Mouse (Mus musculus): ENCODE measurements around the gene Foxf2. TPM values are rescaled to one million over a fixed set of nuclear protein-coding genes. Genes with fewer than 3 reads are reported as not detected.

Gene Foxf2
- total RNA-seq, 4 experiments from 2014 or later, result 3.7 to 5.1 (median 4.6) TPM

GRCm38 (mm10) chr13:31624966-31625332 lies 667 bp upstream of the Foxf2 start:
- DNase-seq (ENCODE audit: low spot score in 2 of 2), result no peak

GRCm38 (mm10) chr13:31626183-31626801 lies 676 bp downstream of the Foxf2 start:
- DNase-seq (ENCODE audit: low spot score in 2 of 2), result no peak

DNA sequence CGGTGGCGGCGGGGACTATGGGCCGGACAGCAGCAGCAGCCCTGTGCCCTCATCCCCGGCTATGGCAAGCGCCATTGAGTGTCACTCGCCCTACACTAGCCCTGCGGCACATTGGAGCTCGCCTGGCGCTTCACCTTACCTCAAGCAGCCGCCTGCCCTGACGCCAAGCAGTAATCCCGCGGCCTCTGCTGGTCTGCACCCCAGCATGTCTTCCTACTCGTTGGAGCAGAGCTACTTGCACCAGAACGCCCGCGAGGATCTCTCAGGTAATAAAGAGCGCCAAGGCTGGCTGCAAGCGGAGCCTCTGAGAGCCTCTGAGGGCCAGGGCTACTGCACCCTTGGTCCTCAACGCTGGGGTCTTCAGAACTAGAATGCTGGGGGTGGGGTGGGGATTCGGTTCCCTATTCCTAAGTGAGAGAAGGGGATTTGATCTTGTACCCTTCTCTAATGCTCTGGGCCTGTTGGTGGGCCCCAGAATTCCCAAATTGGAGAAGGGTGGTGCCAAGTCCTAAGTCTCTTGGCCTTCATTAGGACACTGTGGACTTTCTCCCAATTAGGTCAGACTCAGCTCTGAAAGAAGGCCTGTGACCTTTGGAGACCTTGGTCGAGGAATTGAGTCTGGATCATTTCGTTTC lies 1.5 kb downstream of the Foxf2 start:
- DNase-seq (ENCODE audit: low spot score in 2 of 2), result no peak

DNA sequence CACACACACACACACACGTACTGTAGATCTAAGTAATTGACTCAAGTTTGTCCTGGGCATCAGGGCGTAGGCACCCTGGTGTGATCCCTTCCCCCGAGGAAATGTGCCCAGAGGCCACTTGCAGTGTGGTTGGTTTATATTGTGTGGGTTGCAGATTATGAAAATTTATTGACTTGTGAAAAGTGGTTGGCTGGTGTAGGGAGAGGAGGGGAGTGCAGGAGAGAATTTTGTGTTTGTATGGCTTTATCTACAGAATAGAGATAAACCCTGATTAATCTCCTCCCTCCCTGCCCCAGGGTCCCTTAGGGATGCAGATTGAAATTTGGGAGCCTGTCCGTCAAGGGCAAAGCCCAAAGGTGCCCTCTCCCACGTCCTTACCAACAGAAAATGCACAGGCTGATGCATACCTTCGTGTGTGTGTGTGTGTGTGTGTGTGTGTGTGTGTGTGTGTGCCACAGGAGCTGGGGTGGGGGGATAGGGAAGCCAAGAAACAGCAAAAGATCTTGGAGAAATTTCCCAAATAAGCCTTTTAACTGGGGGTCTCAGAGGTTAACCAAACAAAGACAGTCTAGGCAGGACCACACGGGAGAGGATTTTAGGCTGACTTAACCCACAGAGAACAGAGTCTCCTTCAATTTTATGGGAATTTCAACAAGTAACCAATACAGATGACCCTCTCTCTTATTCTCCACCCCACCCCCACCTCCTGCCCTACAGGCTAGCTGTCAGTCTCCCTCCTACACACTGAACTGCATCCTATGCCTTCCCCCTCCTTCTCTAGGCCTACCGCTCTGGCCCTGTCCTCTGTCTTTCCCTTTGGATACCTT lies 2.5 kb downstream of the Foxf2 start:
- DNase-seq (ENCODE audit: low spot score in 2 of 2), result no peak

GRCm38 (mm10) chr13:31628691-31629180 lies 3.1 kb downstream of the Foxf2 start:
- DNase-seq (ENCODE audit: low spot score in 2 of 2), result no peak

- no peak for DNase-seq (ENCODE audit: low spot score in 2 of 2)
Observed at GRCm38 (mm10) chr13:31629321-31629851, 3.8 kb downstream of the Foxf2 start.

DNA sequence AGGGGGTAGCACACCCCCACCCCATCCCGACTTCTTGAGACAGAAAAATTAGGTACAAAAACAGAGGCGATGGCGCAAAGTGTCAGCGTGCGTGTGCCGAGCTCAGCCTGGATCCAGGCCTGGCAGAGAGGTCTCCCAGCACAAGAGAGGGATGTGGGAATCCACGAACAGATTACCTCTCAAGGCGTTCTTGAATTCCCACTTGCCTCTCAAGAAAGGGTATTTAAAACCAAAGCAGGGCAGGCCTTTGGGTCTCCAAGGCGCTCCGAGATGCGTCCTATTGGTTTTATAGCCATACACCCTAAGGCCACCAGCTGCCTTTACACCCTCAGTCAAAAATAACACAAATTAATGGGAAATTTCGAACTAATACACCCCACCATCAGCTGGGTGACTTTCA lies 4.4 kb downstream of the Foxf2 start:
- DNase-seq (ENCODE audit: low spot score in 2 of 2), result no peak

- no peak for DNase-seq (ENCODE audit: low spot score in 2 of 2)
Observed at GRCm38 (mm10) chr13:31630551-31630950, 4.9 kb downstream of the Foxf2 start.

DNA sequence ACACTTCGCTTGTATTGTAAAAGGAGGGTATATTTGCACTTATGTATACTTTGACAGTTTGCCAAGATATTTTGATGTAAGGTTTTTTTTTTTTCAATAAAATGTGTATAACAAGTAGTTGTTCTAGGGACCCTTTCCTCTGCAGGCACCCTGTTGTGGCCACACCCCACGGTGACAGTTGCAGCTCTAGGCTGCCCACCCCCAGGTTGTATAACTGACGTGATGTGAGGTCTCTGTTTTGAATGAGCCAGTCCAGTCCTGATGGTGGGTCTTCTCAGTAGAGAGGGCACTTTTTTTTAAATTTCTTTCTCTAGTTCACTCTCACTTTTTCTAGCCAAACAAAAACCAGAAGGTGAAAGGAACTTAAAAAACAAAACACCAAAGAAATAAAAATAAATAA lies 5.7 kb downstream of the Foxf2 start:
- no peak for DNase-seq (ENCODE audit: low spot score in 2 of 2)

DNA sequence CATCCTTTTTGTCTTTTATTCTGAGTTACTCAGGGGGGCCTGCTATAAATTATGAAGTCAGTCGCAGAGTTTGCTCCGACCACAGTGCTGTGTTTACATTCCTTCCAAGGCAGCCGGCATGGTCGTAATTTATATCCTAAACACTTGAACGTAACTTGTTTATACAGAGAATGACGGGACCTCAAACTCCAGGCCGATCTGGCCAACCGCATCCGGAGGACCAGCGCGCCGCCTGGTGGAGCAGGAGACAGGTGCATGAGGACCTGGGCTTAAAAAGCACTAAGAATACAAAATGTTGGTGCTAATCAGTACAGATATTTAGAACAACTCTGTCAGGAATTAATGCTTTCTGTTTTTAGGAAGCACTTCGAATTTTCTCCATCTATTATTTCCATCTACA lies 6.8 kb downstream of the Foxf2 start:
- DNase-seq (ENCODE audit: low spot score in 2 of 2), result no peak

DNA sequence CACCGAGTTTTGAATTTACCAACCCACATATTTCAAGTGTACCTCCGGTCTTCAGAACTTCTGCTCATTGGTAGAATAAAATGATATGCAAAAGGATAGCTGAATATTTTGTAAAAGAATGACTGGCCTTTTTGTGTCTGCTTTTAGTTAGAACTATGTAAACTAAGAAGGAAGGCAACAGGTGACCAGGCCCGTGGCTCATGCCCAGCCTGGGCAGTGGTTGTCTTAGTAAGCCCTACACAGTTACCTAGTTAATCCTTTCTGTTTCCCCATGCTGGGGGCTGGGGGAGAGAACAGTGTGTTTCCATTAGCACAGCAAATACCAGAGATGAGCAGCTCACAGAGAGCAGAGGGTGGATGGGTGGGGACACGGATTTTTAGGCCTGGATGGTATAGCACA lies 7.6 kb downstream of the Foxf2 start:
- DNase-seq (ENCODE audit: low spot score in 2 of 2), result no peak

DNA sequence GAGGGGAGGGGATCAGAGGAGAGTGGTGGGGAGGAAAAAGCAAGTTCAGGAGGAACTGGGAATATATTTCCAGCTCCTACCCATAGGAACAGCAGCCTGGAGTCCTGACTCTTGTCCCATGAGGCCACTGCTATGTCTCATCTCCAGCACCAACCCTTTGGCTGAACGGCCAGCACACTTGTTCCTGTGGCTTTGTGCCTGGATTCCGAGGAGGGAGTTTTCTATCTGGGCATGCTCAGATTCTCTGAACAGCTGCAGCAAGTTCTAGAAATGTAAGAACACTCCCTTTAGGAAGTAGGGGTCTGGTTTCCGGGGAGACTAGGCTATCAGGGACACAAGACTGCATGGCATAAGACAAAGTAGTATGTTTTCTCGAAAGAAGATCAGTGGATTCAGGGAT lies 9.9 kb downstream of the Foxf2 start:
- DNase-seq (ENCODE audit: low spot score in 2 of 2), result no peak

GRCm38 (mm10) chr13:31641517-31641916 lies 15.9 kb downstream of the Foxf2 start:
- DNase-seq (ENCODE audit: low spot score in 2 of 2), result no peak

DNA sequence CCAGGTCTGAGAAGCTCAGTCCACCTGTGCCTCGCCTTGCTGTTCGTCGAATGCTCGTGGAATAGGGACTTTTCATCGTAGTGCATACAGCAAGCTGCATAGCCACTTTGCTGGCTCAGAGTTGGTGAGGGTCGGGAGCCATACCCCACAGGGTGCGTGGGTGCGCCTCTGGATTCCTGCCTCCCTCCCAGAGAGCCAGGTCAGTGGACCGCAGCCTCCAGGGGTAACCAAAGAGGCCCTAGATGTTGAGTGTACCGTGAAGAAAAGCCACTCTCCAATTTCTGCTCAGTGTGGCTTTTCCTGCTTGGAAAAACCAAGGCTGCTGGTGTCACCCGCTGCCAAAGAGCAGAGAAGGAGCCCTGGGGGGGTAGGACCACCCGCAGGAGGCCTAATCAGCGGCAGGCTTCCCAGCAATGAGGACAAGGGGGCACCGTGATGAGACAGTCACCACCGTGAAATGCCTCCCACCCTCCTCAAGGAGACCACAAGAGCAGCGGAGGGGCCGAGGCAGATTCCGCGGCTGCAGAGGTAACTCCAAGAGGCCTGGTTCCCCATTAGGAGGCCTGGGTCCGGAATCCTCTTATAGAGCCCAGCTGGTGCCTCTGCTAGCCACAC lies 26.6 kb downstream of the Foxf2 start:
- no peak for DNase-seq (ENCODE audit: low spot score in 2 of 2)

GRCm38 (mm10) chr13:31656249-31656648 lies 30.6 kb downstream of the Foxf2 start:
- no peak for DNase-seq (ENCODE audit: low spot score in 2 of 2)

- no peak for DNase-seq (ENCODE audit: low spot score in 2 of 2)
Observed at GRCm38 (mm10) chr13:31658212-31658611, 32.6 kb downstream of the Foxf2 start.

GRCm38 (mm10) chr13:31658963-31659362 lies 33.3 kb downstream of the Foxf2 start:
- DNase-seq (ENCODE audit: low spot score in 2 of 2), result peak; percentile 12 to 52

GRCm38 (mm10) chr13:31661211-31661610 lies 35.6 kb downstream of the Foxf2 start:
- DNase-seq (ENCODE audit: low spot score in 2 of 2), result no peak

- no peak for DNase-seq (ENCODE audit: low spot score in 2 of 2)
Observed at GRCm38 (mm10) chr13:31665376-31665775, 39.8 kb downstream of the Foxf2 start.

- DNase-seq (ENCODE audit: low spot score in 2 of 2), result no peak
Observed at GRCm38 (mm10) chr13:31667919-31668524, 42.4 kb downstream of the Foxf2 start.

DNA sequence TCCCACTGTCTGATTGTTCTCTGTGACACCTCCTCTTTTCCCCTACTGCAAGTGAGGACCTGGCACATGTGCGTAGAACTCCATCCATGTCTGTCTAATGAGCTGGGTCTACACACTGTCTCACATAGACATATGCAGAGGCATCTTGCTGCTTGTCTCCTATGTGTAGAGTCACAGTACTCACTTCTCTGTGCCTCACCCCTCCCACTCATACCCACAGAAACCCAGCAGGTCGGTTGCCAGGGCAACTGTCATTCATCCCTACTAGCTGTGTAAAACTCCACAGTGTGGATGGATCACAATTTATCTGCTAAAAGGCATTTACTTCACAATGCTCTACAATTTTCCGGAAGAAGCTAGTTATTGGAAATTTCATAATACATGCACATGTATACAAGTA lies 46.5 kb downstream of the Foxf2 start:
- DNase-seq (ENCODE audit: low spot score in 2 of 2), result no peak

Data from left cerebral cortex, adult 8-10 months (tissue).